Mouse (Mus musculus) embryonic facial prominence, embryonic 11.5 days (tissue): ENCODE measurements around the gene Ankrd40. TPM values are rescaled to one million over a fixed set of nuclear protein-coding genes. Genes with fewer than 3 reads are reported as not detected.

Experiments
- ATAC-seq: fragments of 200-750 bp; cut with Nextera tagmentation; replicated peaks from 2 replicates; pipeline ENCODE4 v1.8.0; 2017; ENCODE audit warnings: low read depth; ENCODE audit not compliant: insufficient number of reproducible peaks, low FRiP score, low TSS enrichment
- DNase-seq: peaks from one replicate; pipeline ENCODE4 v3.0.0-alpha.2; 2015; ENCODE audit warnings: low spot score
- H3K27ac ChIP-seq: fragments of 300-500 bp; sonication (generic); replicated peaks from 2 replicates; pipeline ENCODE4 v1.5.1; 2014; ENCODE audit warnings: mild to moderate bottlenecking, low read depth, low read length, control low read depth
- H3K27me3 ChIP-seq: fragments of 300-500 bp; sonication (generic); 2 replicates; pipeline ENCODE4 v1.6.1; 2014; ENCODE audit warnings: mild to moderate bottlenecking, low read length, moderate library complexity, mixed read lengths; ENCODE audit not compliant: control insufficient read depth, insufficient read depth
- H3K36me3 ChIP-seq: fragments of 300-500 bp; sonication (generic); replicated peaks from 2 replicates; pipeline ENCODE4 v1.6.1; 2014; ENCODE audit warnings: low read depth, mild to moderate bottlenecking, low read length, moderate library complexity, mixed read lengths; ENCODE audit not compliant: control insufficient read depth, insufficient read depth
- H3K4me1 ChIP-seq: fragments of 300-500 bp; sonication (generic); 2 replicates; pipeline ENCODE4 v1.6.1; 2014; ENCODE audit warnings: low read length, mixed read lengths; ENCODE audit not compliant: control insufficient read depth, insufficient read depth
- H3K4me2 ChIP-seq: fragments of 300-500 bp; sonication (generic); 2 replicates; pipeline ENCODE4 v1.6.1; 2014; ENCODE audit warnings: low read depth, mild to moderate bottlenecking, control low read depth, low read length, moderate library complexity
- H3K4me3 ChIP-seq: fragments of 300-500 bp; sonication (generic); 2 replicates; pipeline ENCODE4 v1.5.1; 2014; ENCODE audit warnings: low read depth, low read length, control low read depth
- H3K9ac ChIP-seq: fragments of 300-500 bp; sonication (generic); replicated peaks from 2 replicates; pipeline ENCODE4 v1.6.1; 2014; ENCODE audit warnings: mild to moderate bottlenecking, control low read depth, low read length
- H3K9me3 ChIP-seq: fragments of 300-500 bp; sonication (generic); replicated peaks from 2 replicates; pipeline ENCODE4 v1.6.1; 2016; ENCODE audit warnings: mild to moderate bottlenecking, low read length, inconsistent platforms, mixed read lengths; ENCODE audit not compliant: control insufficient read depth
- WGBS: fragments of 180-500 bp; shearing (Covaris S2); extraction: QIAGEN DNeasy Blood & Tissue Kit; methylation state at CpG from one replicate; pipeline ENCODE4 v1.1.7; 2014; 5-methylcytosine and 5-hydroxymethylcytosine counted together
- polyA plus RNA-seq: library from polyadenylated mRNA; unstranded; fragments of >200 nt; fragmentation: Nextera tagmentation; extraction: Ambion mirVana; gene quantifications from 2 replicates; pipeline ENCODE4 v1.2.1, GENCODE M21; 2014

Ankrd40 gene
- polyA plus RNA-seq, 1 experiment from 2014 or later, result 23.5 TPM

DNA sequence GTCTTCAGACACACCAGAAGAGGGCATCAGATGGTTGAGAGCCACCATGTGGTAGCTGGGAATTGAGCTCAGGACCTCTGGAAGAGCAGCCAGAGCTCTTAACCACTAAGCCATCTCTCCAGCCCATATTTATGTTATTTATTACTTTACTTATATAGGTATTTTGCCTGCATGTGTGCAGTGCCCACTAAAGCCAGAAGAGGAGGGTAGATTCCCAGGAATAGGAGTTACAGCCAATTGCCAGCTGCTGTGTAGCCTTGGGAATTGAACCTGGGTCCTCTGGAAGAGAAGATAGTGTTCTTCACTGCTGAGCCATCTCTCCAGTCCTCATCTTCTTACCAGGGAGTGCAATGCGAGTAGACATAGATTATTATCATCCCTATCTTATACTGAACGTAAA lies 22.0 kb downstream of the Ankrd40 start:
- 84% methylated on average over 2 of the region's 2 CpGs for WGBS
- Histone ChIP-seq H3K4me3 (no peak overlapping the region), H3K27ac (no peak overlapping the region), H3K4me2 (no peak overlapping the region), H3K4me1 (no peaks in the 10 kb centered on the region), H3K36me3 (no peaks in the 10 kb centered on the region), H3K9ac (no peak overlapping the region), H3K9me3 (no peaks in the 10 kb centered on the region), H3K27me3 (no peaks in the 10 kb centered on the region)
- ATAC-seq, result no peak
- DNase-seq, result no peak

DNA sequence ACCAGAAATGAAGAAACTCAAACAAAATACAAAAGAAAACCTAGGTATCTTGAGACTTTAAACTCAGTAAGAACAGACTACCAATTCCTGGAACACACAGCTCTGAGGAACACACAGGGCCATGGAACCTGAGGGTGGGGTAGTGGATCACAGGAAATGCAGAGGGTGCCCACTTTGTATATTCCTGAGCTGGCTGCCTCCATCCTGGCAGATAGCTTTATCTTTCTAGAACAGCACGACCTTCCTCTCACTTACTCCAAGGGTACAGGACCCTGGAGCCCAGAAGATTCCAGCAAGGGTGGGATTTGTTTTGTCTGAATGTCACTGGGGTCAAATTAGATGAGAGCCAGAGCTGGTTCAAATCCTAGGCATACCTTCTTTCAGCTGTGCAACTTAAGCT lies 22.5 kb downstream of the Ankrd40 start:
- Histone ChIP-seq H3K27me3 (no peaks in the 10 kb centered on the region), H3K9ac (no peak overlapping the region), H3K4me2 (no peak overlapping the region), H3K9me3 (no peaks in the 10 kb centered on the region), H3K36me3 (no peaks in the 10 kb centered on the region), H3K4me1 (no peaks in the 10 kb centered on the region), H3K27ac (no peak overlapping the region), H3K4me3 (no peak overlapping the region)
- DNase-seq (no peak), ATAC-seq (no peak)
- 68% methylated on average over 1 of the region's 1 CpGs for WGBS

DNA sequence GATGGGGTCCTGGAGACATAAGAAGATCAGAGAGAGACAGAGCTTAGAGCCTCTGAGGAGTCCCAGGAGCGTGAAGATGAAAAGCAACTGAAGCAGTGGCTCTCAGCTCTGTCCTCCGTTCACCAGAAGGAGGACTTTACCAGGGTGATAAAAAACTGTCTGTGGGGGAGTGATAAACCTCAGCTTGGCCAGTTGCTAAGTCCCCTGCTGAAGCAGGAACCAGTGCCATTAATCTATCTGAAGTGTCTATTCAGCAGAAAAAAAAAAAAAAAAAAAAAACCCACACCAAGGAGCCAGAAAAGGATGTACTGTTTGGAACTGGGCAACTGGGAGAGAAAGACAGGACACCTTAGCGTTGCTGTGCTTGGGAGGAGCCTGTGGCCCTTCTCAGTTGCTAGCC lies 23.3 kb downstream of the Ankrd40 start:
- no peak overlapping the region for H3K27ac ChIP-seq
- 45% methylated on average over 3 of the region's 3 CpGs for WGBS
- H3K36me3 ChIP-seq, result no peaks in the 10 kb centered on the region
- ATAC-seq, result no peak
- no peaks in the 10 kb centered on the region for H3K4me1 ChIP-seq
- no peaks in the 10 kb centered on the region for H3K27me3 ChIP-seq
- DNase-seq, result no peak
- H3K4me3 ChIP-seq, result no peak overlapping the region
- H3K9me3 ChIP-seq, result no peaks in the 10 kb centered on the region
- H3K4me2 ChIP-seq, result no peak overlapping the region
- no peak overlapping the region for H3K9ac ChIP-seq

DNA sequence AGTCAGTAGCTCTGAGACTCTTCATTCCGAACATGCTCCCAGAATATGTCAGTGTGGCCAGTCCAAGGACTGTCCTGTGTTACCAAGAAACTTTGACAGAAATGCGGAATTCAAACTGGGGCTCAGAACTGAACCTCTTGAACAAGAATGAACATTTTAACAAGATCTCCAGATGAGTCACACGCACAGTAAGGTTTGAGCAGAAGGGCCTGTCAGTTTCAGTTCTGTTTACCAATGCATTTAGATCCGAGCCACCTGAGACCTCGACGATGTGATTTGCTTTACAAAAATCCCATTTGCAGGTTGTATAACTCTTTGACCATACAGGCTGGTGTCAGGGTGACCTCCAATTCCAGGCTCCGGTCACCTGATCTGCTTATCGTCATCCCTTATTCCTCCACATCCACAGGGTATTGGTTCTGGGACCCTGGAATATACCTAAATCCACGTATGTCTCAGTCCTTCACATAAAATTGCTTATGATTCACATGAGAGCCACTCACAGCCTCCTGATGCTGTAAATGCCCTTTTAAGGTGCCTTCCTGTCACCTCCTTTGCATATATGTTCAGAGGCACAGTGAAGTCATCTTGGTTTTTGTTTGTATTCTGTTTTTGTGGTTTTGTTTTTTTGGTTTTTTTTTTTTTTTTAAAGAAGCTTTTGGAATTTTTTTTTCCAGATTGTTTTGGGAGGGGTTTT lies 27.9 kb downstream of the Ankrd40 start:
- 76% methylated on average over 9 of the region's 9 CpGs for whole genome bisulfite sequencing

DNA sequence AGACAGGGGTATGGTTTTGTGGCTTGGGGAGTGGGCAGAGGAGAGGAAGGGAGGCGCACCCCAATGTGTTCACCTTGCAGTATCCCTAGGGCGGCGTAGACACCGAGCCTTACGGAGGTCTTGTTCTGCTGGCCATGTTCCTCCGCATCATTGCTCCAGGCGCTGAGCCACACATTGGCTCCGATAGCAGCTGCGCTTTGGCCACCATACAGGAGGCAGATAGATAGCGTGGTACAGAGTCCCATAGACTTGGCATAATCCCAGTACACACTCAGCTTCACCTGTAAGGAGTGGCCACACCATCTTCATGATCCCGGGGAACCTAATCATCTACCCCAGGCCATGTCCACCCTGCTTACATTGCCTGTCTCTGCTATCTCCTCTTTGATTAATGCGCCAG lies 31.4 kb downstream of the Ankrd40 start:
- H3K36me3 ChIP-seq, result no peaks in the 10 kb centered on the region
- H3K27ac ChIP-seq, result no peak overlapping the region
- DNase-seq (no peak), ATAC-seq (no peak)
- WGBS, result 95% methylated on average over 12 of the region's 12 CpGs
- H3K9ac ChIP-seq, result no peak overlapping the region
- H3K4me1 ChIP-seq, result no peaks in the 10 kb centered on the region
- H3K4me3 ChIP-seq, result no peak overlapping the region
- H3K4me2 ChIP-seq, result no peak overlapping the region
- no peaks in the 10 kb centered on the region for H3K9me3 ChIP-seq
- no peaks in the 10 kb centered on the region; the same call in 1 of the 2 replicates for H3K27me3 ChIP-seq

More for the DNA sequence above, 27.9 kb downstream of the Ankrd40 start:
- Histone ChIP-seq H3K27ac (no peak overlapping the region), H3K9ac (no peak overlapping the region), H3K4me3 (no peak overlapping the region), H3K27me3 (no peaks in the 10 kb centered on the region; the same call in 1 of the 2 replicates), H3K9me3 (no peaks in the 10 kb centered on the region), H3K4me1 (no peaks in the 10 kb centered on the region), H3K4me2 (no peak overlapping the region), H3K36me3 (no peaks in the 10 kb centered on the region)
- DNase-seq (no peak), ATAC-seq (no peak)

DNA sequence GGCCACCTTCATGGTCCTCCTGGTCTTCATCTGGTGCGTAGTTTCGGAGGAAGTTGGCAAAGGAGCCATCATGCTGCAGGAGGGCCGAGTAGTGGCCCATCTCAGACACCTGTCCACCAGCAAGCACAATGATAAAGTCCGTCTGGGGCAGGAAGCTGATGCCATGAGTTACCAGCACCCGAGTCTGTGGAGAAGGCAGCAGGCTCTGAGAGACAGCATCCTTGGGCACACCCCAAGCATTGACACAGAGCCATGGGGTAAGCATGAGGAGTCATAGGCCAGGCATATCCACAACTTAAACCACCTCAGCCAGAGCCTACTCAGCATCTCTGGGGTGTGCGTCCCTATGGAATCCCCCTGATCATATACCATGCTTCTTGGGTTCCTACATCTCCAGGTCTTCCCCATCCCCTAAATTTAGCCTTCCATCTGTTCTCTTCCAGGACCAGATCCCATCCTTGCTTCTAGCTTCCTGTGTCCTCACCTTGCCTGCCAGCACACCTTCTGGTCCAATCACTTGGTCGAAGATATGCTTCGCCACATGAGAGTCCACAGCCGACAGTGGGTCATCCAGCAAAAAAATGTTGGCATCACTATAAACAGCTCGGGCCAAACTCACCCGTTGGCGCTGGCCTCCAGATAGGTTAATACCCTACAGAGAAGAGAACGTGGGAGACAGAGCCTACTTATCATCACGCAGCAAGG lies 33.5 kb downstream of the Ankrd40 start:
- 92% methylated on average over 14 of the region's 14 CpGs for whole genome bisulfite sequencing
- H3K4me2 ChIP-seq, result no peak overlapping the region
- no peaks in the 10 kb centered on the region for H3K9me3 ChIP-seq
- H3K27ac ChIP-seq, result no peak overlapping the region
- H3K27me3 ChIP-seq, result no peaks in the 10 kb centered on the region; the same call in 1 of the 2 replicates
- ATAC-seq, result no peak
- no peaks in the 10 kb centered on the region for H3K36me3 ChIP-seq
- no peak overlapping the region for H3K9ac ChIP-seq
- no peak for DNase-seq
- H3K4me1 ChIP-seq, result no peaks in the 10 kb centered on the region
- H3K4me3 ChIP-seq, result no peak overlapping the region

DNA sequence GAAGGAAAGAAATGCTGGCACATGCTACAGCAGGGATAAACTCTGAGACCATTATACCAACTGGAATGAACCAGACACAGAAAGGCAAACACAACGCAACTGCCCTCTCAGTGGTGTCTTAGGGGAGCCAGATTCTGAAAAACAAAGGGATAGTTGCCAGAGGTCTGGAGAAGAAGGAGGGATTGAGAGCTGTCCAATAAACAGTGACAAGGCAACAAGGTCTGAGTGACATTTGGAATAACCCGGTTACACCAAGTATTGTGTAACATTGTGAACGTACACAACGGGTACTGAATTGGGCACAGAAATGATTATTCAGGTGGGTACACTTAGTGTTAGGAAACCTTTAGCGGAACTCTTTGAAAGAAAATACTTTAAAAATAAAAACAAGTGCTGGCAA lies 34.3 kb downstream of the Ankrd40 start:
- Histone ChIP-seq H3K27me3 (no peaks in the 10 kb centered on the region; the same call in 1 of the 2 replicates), H3K4me1 (no peaks in the 10 kb centered on the region), H3K9ac (no peak overlapping the region), H3K27ac (no peak overlapping the region), H3K4me2 (no peak overlapping the region), H3K4me3 (no peak overlapping the region), H3K36me3 (no peaks in the 10 kb centered on the region), H3K9me3 (no peaks in the 10 kb centered on the region)
- ATAC-seq (no peak), DNase-seq (no peak)
- WGBS, result 91% methylated on average over 5 of the region's 5 CpGs

DNA sequence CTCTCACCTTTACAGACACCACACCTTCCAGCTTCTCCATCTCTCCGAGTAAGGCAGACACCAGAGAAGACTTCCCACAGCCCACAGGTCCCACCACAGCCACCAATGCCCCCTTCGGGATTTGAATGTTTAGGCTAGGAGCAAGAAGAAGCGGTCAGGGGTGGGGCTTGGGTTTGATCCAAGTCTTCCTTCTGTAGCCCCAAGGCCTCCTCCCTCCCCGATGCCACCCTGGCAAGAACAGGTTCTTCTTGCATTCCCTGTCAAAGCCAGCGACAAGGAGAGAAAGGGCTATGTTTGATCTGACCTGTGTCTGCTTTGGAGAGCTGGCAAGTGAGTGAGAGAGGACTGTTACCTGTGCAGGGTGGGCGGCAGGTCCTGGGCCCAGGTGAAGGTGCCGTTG lies 35.9 kb downstream of the Ankrd40 start:
- Histone ChIP-seq H3K9me3 (no peaks in the 10 kb centered on the region), H3K27me3 (no peaks in the 10 kb centered on the region; the same call in 1 of the 2 replicates), H3K4me1 (no peaks in the 10 kb centered on the region), H3K4me2 (no peak overlapping the region), H3K27ac (no peak overlapping the region), H3K36me3 (no peaks in the 10 kb centered on the region), H3K4me3 (no peak overlapping the region), H3K9ac (no peak overlapping the region)
- 87% methylated on average over 7 of the region's 7 CpGs for WGBS
- no peak for DNase-seq
- ATAC-seq, result no peak
